Mouse (Mus musculus): ENCODE results near the gene Krt26. TPM values are rescaled to one million over a fixed set of nuclear protein-coding genes. Genes with fewer than 3 reads are reported as not detected.
A peak's percentile ranks its signal among the peaks of the same experiment; 100 is the strongest.

Krt26 gene
- polyA plus RNA-seq (2012; rRNA removed) = not detected in 2 replicates

DNA sequence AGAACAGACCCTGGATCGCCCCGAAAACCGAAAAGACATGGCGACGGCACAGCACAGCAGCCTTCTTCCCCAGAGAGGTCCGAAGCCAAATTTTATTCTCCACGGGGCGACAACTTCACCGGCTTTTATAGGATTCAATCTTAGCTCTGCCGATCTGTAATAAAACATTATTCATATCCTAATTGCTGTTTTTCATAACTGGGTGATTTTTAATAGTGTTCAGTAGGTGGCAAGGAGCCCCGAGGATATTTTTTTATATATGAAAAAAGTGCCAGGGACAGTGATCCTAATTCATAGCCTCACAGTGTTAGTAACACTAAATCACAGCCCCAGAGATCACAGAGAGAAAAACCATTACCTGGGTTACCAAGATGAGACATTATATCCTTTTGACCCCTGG, at the start of gene Krt26:
TSS of gene Krt26 (minus strand) at position 101 of the 400 bp plus-strand sequence.
- 90% methylated on average over 11 of the region's 11 CpGs for WGBS
- Histone ChIP-seq H3K4me1 (ENCODE audit: control insufficient read depth, insufficient read depth, insufficient read length) (no peaks in the 10 kb centered on the region), H3K27ac (ENCODE audit: insufficient read depth, low read length) (no peak within 1 kb of the TSS), H3K27me3 (ENCODE audit: control insufficient read depth, insufficient read depth, low read length) (no peaks in the 10 kb centered on the region), H3K4me3 (ENCODE audit: extremely low read depth, insufficient read depth, insufficient read length) (no peak within 1 kb of the TSS), H3K36me3 (ENCODE audit: control insufficient read depth, insufficient read depth, low read length) (no peaks in the 10 kb centered on the region)
- TF ChIP-seq CTCF (IDR thresholded peaks at IDR 0.05; ENCODE audit: extremely low read depth, insufficient read depth, insufficient read length, insufficient replicate concordance) (no peak), POLR2A (IDR thresholded peaks at IDR 0.05; ENCODE audit: low read depth, low read length) (no peak)
- no peak for DNase-seq (ENCODE audit: low read depth in 1 of 2, low spot score in 2 of 2)

- peak; percentile 40 to 77 for DNase-seq (ENCODE audit: low read depth in 1 of 2, low spot score in 2 of 2)
- peak overlapping the region; percentile 58 for H3K4me3 ChIP-seq (ENCODE audit: extremely low read depth, insufficient read depth, insufficient read length)
Observed at GRCm38 (mm10) chr11:99385813-99386721, 48.3 kb upstream of the Krt26 start.

DNA sequence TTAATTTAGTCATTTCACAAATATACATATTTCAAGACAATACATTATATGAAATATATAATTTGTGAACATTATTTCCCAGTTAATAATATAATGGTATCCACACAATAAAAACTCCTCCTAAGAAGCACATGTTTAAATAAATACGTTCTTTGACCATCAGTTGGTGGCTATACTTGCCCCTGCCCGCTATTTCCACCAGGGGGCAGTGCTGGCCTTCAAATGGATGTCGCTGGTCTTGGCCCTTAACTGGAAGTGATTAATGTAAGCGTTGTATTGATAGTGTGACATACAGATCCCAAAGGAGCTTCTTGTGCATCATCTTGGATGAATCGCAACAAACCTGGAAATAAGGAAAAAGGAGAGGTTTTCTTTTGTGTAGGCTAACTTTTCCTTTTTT, 41.8 kb upstream of the Krt26 start:
- H3K27me3 ChIP-seq (ENCODE audit: control insufficient read depth, insufficient read depth, low read length) = no peaks in the 10 kb centered on the region
- no peak overlapping the region for H3K27ac ChIP-seq (ENCODE audit: insufficient read depth, low read length)
- WGBS = 13% methylated on average over 5 of the region's 5 CpGs
- no peak overlapping the region for H3K4me3 ChIP-seq (ENCODE audit: extremely low read depth, insufficient read depth, insufficient read length)
- no peaks in the 10 kb centered on the region for H3K36me3 ChIP-seq (ENCODE audit: control insufficient read depth, insufficient read depth, low read length)
- H3K4me1 ChIP-seq (ENCODE audit: control insufficient read depth, insufficient read depth, insufficient read length) = no peaks in the 10 kb centered on the region
- peak; percentile 32 to 55 for DNase-seq (ENCODE audit: low read depth in 1 of 2, low spot score in 2 of 2)
- TF ChIP-seq CTCF (IDR thresholded peaks at IDR 0.05; ENCODE audit: extremely low read depth, insufficient read depth, insufficient read length, insufficient replicate concordance) (peak; percentile 82; the same call in 1 of the 2 replicates), POLR2A (IDR thresholded peaks at IDR 0.05; ENCODE audit: low read depth, low read length) (no peak)

More at GRCm38 (mm10) chr11:99385813-99386721, 48.3 kb upstream of the Krt26 start:
- H3K27ac ChIP-seq (ENCODE audit: insufficient read depth, low read length) = peak overlapping the region; percentile 57
- WGBS = 4% methylated on average over 71 of the region's 71 CpGs
- H3K27me3 ChIP-seq (ENCODE audit: control insufficient read depth, insufficient read depth, low read length) = no peaks in the 10 kb centered on the region
- no peaks in the 10 kb centered on the region for H3K36me3 ChIP-seq (ENCODE audit: control insufficient read depth, insufficient read depth, low read length)
- H3K4me1 ChIP-seq (ENCODE audit: control insufficient read depth, insufficient read depth, insufficient read length) = peaks cover 2% of the 10 kb centered on the region; the same call in 1 of the 2 replicates
- TF ChIP-seq POLR2A (IDR thresholded peaks at IDR 0.05; ENCODE audit: low read depth, low read length) = peak; percentile 23; the same call in 1 of the 2 replicates
- TF ChIP-seq CTCF (IDR thresholded peaks at IDR 0.05; ENCODE audit: extremely low read depth, insufficient read depth, insufficient read length, insufficient replicate concordance) = no peak

DNA sequence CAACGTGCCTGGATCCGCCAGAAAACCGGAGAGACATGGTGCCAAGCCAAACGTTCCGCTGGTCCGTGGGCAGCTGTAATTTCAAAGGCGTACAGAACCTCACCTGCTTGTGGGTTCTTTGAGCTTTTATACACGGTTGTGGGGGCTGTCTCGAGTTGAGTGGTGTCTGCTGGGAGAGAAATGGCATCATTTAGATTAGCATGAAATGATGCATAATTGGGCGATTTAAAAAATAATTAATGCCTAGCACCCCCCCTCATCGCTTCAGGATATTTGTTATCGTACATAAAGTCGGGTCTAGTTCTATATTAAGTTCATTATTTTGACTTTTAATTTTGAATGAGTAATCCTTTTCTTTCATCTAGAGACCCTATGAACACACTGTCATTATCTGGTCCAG, 37.0 kb upstream of the Krt26 start, which contains the start of gene Krt28:
TSS of gene Krt28 (minus strand) at position 101 of the 400 bp plus-strand sequence.
- no peaks in the 10 kb centered on the region for H3K36me3 ChIP-seq (ENCODE audit: control insufficient read depth, insufficient read depth, low read length)
- no peak for TF ChIP-seq CTCF (IDR thresholded peaks at IDR 0.05; ENCODE audit: extremely low read depth, insufficient read depth, insufficient read length, insufficient replicate concordance)
- TF ChIP-seq POLR2A (IDR thresholded peaks at IDR 0.05; ENCODE audit: low read depth, low read length) = no peak
- DNase-seq (ENCODE audit: low read depth in 1 of 2, low spot score in 2 of 2) = no peak
- H3K4me1 ChIP-seq (ENCODE audit: control insufficient read depth, insufficient read depth, insufficient read length) = no peaks in the 10 kb centered on the region; the same call in 1 of the 2 replicates
- H3K27ac ChIP-seq (ENCODE audit: insufficient read depth, low read length) = no peak within 1 kb of the TSS
- H3K4me3 ChIP-seq (ENCODE audit: extremely low read depth, insufficient read depth, insufficient read length) = no peak within 1 kb of the TSS
- no peaks in the 10 kb centered on the region for H3K27me3 ChIP-seq (ENCODE audit: control insufficient read depth, insufficient read depth, low read length)
- WGBS = 83% methylated on average over 13 of the region's 13 CpGs

DNA sequence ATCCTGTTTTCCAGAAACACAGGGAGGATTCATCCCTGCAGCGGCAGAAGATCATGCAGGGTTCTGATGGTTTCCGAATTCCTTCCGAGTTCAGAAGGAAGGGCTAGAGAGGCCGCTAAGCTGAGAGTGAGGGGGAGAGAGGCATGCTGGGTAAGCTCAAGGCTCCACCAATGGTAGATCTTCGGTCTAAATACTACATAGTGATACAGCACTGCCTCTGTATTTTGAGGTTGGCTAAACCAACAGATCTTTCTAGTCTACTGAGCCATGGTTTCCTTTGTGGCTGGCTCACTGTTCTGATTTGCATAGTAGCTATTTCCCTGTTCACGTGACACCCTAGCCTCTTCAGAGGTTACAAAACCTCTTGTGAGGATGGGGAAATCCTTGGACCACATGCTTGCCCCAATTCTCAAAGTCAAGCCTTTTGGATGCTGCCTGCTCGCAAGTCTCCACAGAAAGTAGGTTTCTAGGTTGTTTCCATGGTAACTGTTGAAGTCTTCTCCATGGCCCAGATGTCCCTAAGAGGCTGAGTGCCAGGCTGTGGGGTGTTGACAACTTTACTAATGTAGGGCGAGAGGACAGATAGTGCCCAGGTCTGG, 32.2 kb upstream of the Krt26 start:
- 61% methylated on average over 8 of the region's 8 CpGs for WGBS
- Histone ChIP-seq H3K36me3 (ENCODE audit: control insufficient read depth, insufficient read depth, low read length) (no peaks in the 10 kb centered on the region), H3K4me3 (ENCODE audit: extremely low read depth, insufficient read depth, insufficient read length) (no peak overlapping the region), H3K27ac (ENCODE audit: insufficient read depth, low read length) (no peak overlapping the region), H3K4me1 (ENCODE audit: control insufficient read depth, insufficient read depth, insufficient read length) (no peaks in the 10 kb centered on the region; the same call in 1 of the 2 replicates), H3K27me3 (ENCODE audit: control insufficient read depth, insufficient read depth, low read length) (no peaks in the 10 kb centered on the region)
- TF ChIP-seq CTCF (IDR thresholded peaks at IDR 0.05; ENCODE audit: extremely low read depth, insufficient read depth, insufficient read length, insufficient replicate concordance) (no peak), POLR2A (IDR thresholded peaks at IDR 0.05; ENCODE audit: low read depth, low read length) (no peak)
- no peak for DNase-seq (ENCODE audit: low read depth in 1 of 2, low spot score in 2 of 2)

DNA sequence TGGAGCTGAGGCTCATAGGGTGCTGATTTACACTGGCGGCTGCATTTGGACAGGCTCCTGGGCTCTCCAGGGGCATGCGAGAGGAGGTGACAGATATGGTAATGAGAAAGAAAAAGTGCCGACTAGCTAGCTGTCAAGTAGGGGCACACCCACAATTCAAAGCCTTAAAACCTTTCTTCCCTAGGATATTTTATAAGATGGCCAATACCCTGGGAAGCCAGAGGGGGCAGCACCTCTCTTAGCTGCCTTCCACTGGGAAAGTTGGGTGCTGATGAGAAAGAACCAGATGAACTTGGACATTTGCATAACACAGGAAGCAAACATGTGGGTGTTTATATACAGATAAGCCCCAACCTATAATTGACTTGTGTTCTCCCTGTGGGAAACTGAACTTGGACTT, 31.5 kb upstream of the Krt26 start:
- no peak for DNase-seq (ENCODE audit: low read depth in 1 of 2, low spot score in 2 of 2)
- TF ChIP-seq POLR2A (IDR thresholded peaks at IDR 0.05; ENCODE audit: low read depth, low read length) (no peak), CTCF (IDR thresholded peaks at IDR 0.05; ENCODE audit: extremely low read depth, insufficient read depth, insufficient read length, insufficient replicate concordance) (no peak)
- Histone ChIP-seq H3K27me3 (ENCODE audit: control insufficient read depth, insufficient read depth, low read length) (no peaks in the 10 kb centered on the region), H3K36me3 (ENCODE audit: control insufficient read depth, insufficient read depth, low read length) (no peaks in the 10 kb centered on the region), H3K27ac (ENCODE audit: insufficient read depth, low read length) (no peak overlapping the region), H3K4me1 (ENCODE audit: control insufficient read depth, insufficient read depth, insufficient read length) (no peaks in the 10 kb centered on the region; the same call in 1 of the 2 replicates), H3K4me3 (ENCODE audit: extremely low read depth, insufficient read depth, insufficient read length) (no peak overlapping the region)
- 36% methylated on average over 3 of the region's 3 CpGs for WGBS

Measured in spleen, adult 2 months (tissue).